Mouse (Mus musculus) lung, embryonic 14.5 days (tissue): ENCODE data around the gene Ghdc. TPM values are rescaled to one million over a fixed set of nuclear protein-coding genes. Genes with fewer than 3 reads are reported as not detected.
"Not testable (repeated sequence)": the region's sequence is repeated elsewhere in the genome, so short reads cannot be mapped to it uniquely, and the experiment has no call there.

Experiments
- ATAC-seq: fragments of 200-750 bp; cut with Nextera tagmentation; 2 replicates; pipeline ENCODE4 v1.8.0; 2017; ENCODE audit warnings: mild to moderate bottlenecking, moderate TSS enrichment, moderate library complexity; ENCODE audit not compliant: insufficient read depth
- DNase-seq: peaks from one replicate; pipeline ENCODE4 v3.0.0-alpha.2; 2015
- H3K27ac ChIP-seq: fragments of 300-500 bp; sonication (generic); 2 replicates; pipeline ENCODE4 v1.5.1; 2014; ENCODE audit warnings: low read depth, mild to moderate bottlenecking, moderate library complexity
- H3K27me3 ChIP-seq: fragments of 300-500 bp; sonication (generic); 2 replicates; pipeline ENCODE4 v1.6.1; 2014; ENCODE audit warnings: low read length, control low read depth; ENCODE audit not compliant: insufficient read depth
- H3K36me3 ChIP-seq: fragments of 300-500 bp; sonication (generic); 2 replicates; pipeline ENCODE4 v1.6.1; 2014; ENCODE audit warnings: control low read depth; ENCODE audit not compliant: insufficient read depth
- H3K4me1 ChIP-seq: fragments of 300-500 bp; sonication (generic); 2 replicates; pipeline ENCODE4 v1.6.1; 2014; ENCODE audit warnings: antibody characterized with exemption, control low read depth; ENCODE audit not compliant: insufficient read depth
- H3K4me2 ChIP-seq: fragments of 300-500 bp; sonication (generic); 2 replicates; pipeline ENCODE4 v1.6.1; 2014; ENCODE audit warnings: mild to moderate bottlenecking
- H3K4me3 ChIP-seq: fragments of 300-500 bp; sonication (generic); 2 replicates; pipeline ENCODE4 v1.5.1; 2014; ENCODE audit warnings: low read depth, low read length
- H3K9ac ChIP-seq: fragments of 300-500 bp; sonication (generic); 2 replicates; pipeline ENCODE4 v1.6.1; 2014
- H3K9me3 ChIP-seq: fragments of 300-500 bp; sonication (generic); 2 replicates; pipeline ENCODE4 v1.6.1; 2016; ENCODE audit warnings: low read depth, low read length, control low read depth
- CTCF ChIP-seq: IDR thresholded peaks from 2 replicates; pipeline ENCODE4 v1.5.1; 2016; ENCODE audit warnings: antibody characterized with exemption, low read depth
- WGBS: fragments of 180-500 bp; shearing (Covaris S2); extraction: QIAGEN DNeasy Blood & Tissue Kit; methylation state at CpG from one replicate; pipeline ENCODE4 v1.1.7; 2014; 5-methylcytosine and 5-hydroxymethylcytosine counted together
- polyA plus RNA-seq: library from polyadenylated mRNA; unstranded; fragments of >200 nt; fragmentation: Nextera tagmentation; extraction: Ambion mirVana; gene quantifications from 2 replicates; pipeline ENCODE4 v1.2.1, GENCODE M21; 2014

Ghdc gene
- polyA plus RNA-seq, 1 experiment from 2014 or later: 2.9 TPM

- H3K4me3 ChIP-seq: no peak overlapping the region
- ATAC-seq (no peak), DNase-seq (no peak)
- TF ChIP-seq CTCF: no peak
- no peak overlapping the region for H3K4me2 ChIP-seq
- H3K9me3 ChIP-seq: no peaks in the 10 kb centered on the region
- no peaks in the 10 kb centered on the region for H3K27me3 ChIP-seq
- 78% methylated on average over 5 of the region's 5 CpGs for WGBS
- H3K9ac ChIP-seq: no peak overlapping the region
- no peaks in the 10 kb centered on the region for H3K4me1 ChIP-seq
- H3K36me3 ChIP-seq: peaks cover 49% of the 10 kb centered on the region
- no peak overlapping the region for H3K27ac ChIP-seq
Observed at GRCm38 (mm10) chr11:100799426-100799825, 28.7 kb upstream of the Ghdc start.

GRCm38 (mm10) chr11:100796585-100796984 lies 25.8 kb upstream of the Ghdc start:
- no peaks in the 10 kb centered on the region for H3K27me3 ChIP-seq

GRCm38 (mm10) chr11:100795386-100795785 lies 24.6 kb upstream of the Ghdc start:
- Histone ChIP-seq H3K36me3 (peaks cover 30% of the 10 kb centered on the region), H3K27ac (no peak overlapping the region), H3K27me3 (no peaks in the 10 kb centered on the region), H3K4me1 (no peaks in the 10 kb centered on the region), H3K9ac (no peak overlapping the region), H3K4me2 (no peak overlapping the region), H3K9me3 (no peaks in the 10 kb centered on the region), H3K4me3 (no peak overlapping the region)
- no peak for TF ChIP-seq CTCF
- DNase-seq: no peak
- 89% methylated on average over 2 of the region's 2 CpGs for WGBS
- no peak for ATAC-seq

More at GRCm38 (mm10) chr11:100796585-100796984, 25.8 kb upstream of the Ghdc start:
- no peak overlapping the region for H3K4me2 ChIP-seq
- DNase-seq (no peak), ATAC-seq (no peak)
- no peak for TF ChIP-seq CTCF
- 66% methylated on average over 8 of the region's 8 CpGs for WGBS
- H3K4me1 ChIP-seq: no peaks in the 10 kb centered on the region
- H3K9ac ChIP-seq: no peak overlapping the region
- no peaks in the 10 kb centered on the region for H3K9me3 ChIP-seq
- H3K36me3 ChIP-seq: peaks cover 35% of the 10 kb centered on the region
- no peak overlapping the region for H3K27ac ChIP-seq
- H3K4me3 ChIP-seq: no peak overlapping the region

GRCm38 (mm10) chr11:100791457-100792049 lies 20.8 kb upstream of the Ghdc start:
- DNase-seq (no peak), ATAC-seq (no peak)
- Histone ChIP-seq H3K36me3 (peaks cover 47% of the 10 kb centered on the region), H3K4me2 (no peak overlapping the region), H3K27me3 (no peaks in the 10 kb centered on the region), H3K9me3 (no peaks in the 10 kb centered on the region), H3K4me3 (no peak overlapping the region), H3K9ac (no peak overlapping the region), H3K4me1 (no peaks in the 10 kb centered on the region), H3K27ac (no peak overlapping the region)
- WGBS: 86% methylated on average over 2 of the region's 2 CpGs
- no peak for TF ChIP-seq CTCF

GRCm38 (mm10) chr11:100790644-100791043 lies 19.9 kb upstream of the Ghdc start:
- H3K9ac ChIP-seq, H3K9me3 ChIP-seq, H3K4me1 ChIP-seq, ATAC-seq, H3K27me3 ChIP-seq, H3K27ac ChIP-seq, H3K4me2 ChIP-seq, DNase-seq, H3K4me3 ChIP-seq: not testable (repeated sequence)
- 88% methylated on average over 9 of the region's 9 CpGs for WGBS
- peaks cover 50% of the 10 kb centered on the region for H3K36me3 ChIP-seq

- no peaks in the 10 kb centered on the region for H3K27me3 ChIP-seq
- no peaks in the 10 kb centered on the region for H3K9me3 ChIP-seq
- no peak overlapping the region for H3K4me3 ChIP-seq
- H3K4me2 ChIP-seq: no peak overlapping the region
- H3K36me3 ChIP-seq: peaks cover 56% of the 10 kb centered on the region
- TF ChIP-seq CTCF: no peak
- H3K27ac ChIP-seq: no peak overlapping the region
- no peak overlapping the region for H3K9ac ChIP-seq
- no peak for DNase-seq
- ATAC-seq: no peak
- WGBS: 88% methylated on average over 3 of the region's 3 CpGs
- no peaks in the 10 kb centered on the region for H3K4me1 ChIP-seq
Observed at GRCm38 (mm10) chr11:100789702-100790101, 18.9 kb upstream of the Ghdc start.

- H3K4me2 ChIP-seq: no peak overlapping the region
- 90% methylated on average over 2 of the region's 2 CpGs for WGBS
- ATAC-seq (no peak), DNase-seq (no peak)
- H3K27me3 ChIP-seq: no peaks in the 10 kb centered on the region
- H3K9me3 ChIP-seq: no peaks in the 10 kb centered on the region
- peaks cover 62% of the 10 kb centered on the region for H3K36me3 ChIP-seq
- H3K9ac ChIP-seq: no peak overlapping the region
- H3K4me1 ChIP-seq: no peaks in the 10 kb centered on the region
- no peak overlapping the region for H3K27ac ChIP-seq
- H3K4me3 ChIP-seq: no peak overlapping the region
- TF ChIP-seq CTCF: no peak
Observed at GRCm38 (mm10) chr11:100785774-100786173, 15.0 kb upstream of the Ghdc start.

GRCm38 (mm10) chr11:100784286-100784685 lies 13.5 kb upstream of the Ghdc start:
- DNase-seq: no peak
- Histone ChIP-seq H3K4me2 (no peak overlapping the region), H3K9me3 (no peaks in the 10 kb centered on the region), H3K27me3 (no peaks in the 10 kb centered on the region), H3K36me3 (peaks cover 60% of the 10 kb centered on the region), H3K4me3 (no peak overlapping the region), H3K9ac (no peak overlapping the region), H3K27ac (no peak overlapping the region), H3K4me1 (no peaks in the 10 kb centered on the region)
- WGBS: 81% methylated on average over 8 of the region's 8 CpGs
- ATAC-seq: no peak
- TF ChIP-seq CTCF: no peak
